Mouse (Mus musculus): ENCODE measurements around the gene BC048679.

- no peak for TF ChIP-seq POLR2A (IDR thresholded peaks at IDR 0.05; ENCODE audit: insufficient read depth, low read length)
- TF ChIP-seq CTCF (IDR thresholded peaks at IDR 0.05; ENCODE audit: low read depth, low read length) = no peak
- TF ChIP-seq EP300 (IDR thresholded peaks at IDR 0.05; ENCODE audit: insufficient read depth, low read depth, low read length) = no peak
Observed at GRCm38 (mm10) chr7:81536478-81536877, 38.4 kb upstream of the BC048679 start.
